Mouse (Mus musculus) heart, postnatal 36 days (tissue): ENCODE data around the gene Trpd52l3. TPM values are rescaled to one million over a fixed set of nuclear protein-coding genes. Genes with fewer than 3 reads are reported as not detected.

Experiments used
- DNase-seq, 2 experiments: peaks; one replicate each; pipeline ENCODE4 v3.0.0; 2021 to 2022
- intact Hi-C: fragments of 180-260 bp; cut with DNase I; formaldehyde crosslinking; loops from one replicate; pipeline ENCODE4 v1.15.1; 2025
- total RNA-seq, 2 experiments: library from RNA; stranded (reverse); gene quantifications; 2 replicates each; pipeline ENCODE4 v1.2.3; 2021

Gene Trpd52l3
- total RNA-seq, 2 experiments from 2014 or later = not detected

DNA sequence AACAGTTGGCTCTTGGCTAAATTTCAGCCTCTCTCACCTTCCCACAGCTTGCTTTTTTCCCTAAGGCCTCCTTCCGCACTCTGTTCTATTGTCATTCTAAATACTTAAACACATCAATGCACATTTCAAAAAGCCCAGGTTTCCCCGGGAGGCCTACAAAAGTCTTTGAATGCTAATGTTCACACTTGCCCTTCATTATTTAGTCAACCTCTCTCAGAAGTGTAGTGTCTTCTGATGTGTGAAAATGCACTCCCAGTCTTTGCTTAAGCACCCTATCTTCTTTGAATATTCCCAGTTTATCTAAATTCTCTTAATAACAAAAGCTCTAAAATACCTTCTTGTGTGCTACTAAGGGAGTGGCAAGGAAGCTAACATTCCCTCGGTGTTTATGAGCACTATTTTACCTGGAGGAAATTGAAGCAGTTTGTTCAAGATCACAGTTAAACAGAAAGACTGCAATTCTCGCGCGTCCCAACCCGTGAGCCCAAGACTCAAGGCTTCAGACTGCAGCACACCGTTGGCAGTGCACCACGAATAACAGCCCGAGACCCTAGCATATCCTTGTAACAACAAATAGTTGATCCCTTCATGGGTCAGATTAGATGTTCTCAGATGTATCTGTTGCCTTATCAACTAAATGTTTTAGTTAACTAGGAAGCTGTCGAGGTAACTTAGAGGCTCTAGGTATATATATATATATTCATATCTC is 25.6 kb downstream of the Trpd52l3 start:
- DNase-seq = no peak
- intact Hi-C loops = no loop called here

GRCm38 (mm10) chr19:30029894-30030635 is 26.5 kb downstream of the Trpd52l3 start, which contains the start of gene Uhrf2:
Gene Uhrf2 (plus strand): TSS chr19:30030513.
- intact Hi-C loops = loop anchor here (5.0 to 10.0 kb wide), 4 partner anchors 83 to 925 kb away; partner anchors contain the start of genes Ranbp6 and Rcl1
- peak; percentile 96 to 97 for DNase-seq

- intact Hi-C loops = loop anchor here (5.0 to 10.0 kb wide), 4 partner anchors 84 to 926 kb away; partner anchors contain the start of genes Ranbp6 and Rcl1
- peak; percentile 14 to 41 for DNase-seq
Observed at GRCm38 (mm10) chr19:30030636-30031467, 27.3 kb downstream of the Trpd52l3 start.

GRCm38 (mm10) chr19:30031468-30031931 is 27.9 kb downstream of the Trpd52l3 start:
- DNase-seq = no peak
- intact Hi-C loops = loop anchor here (5.0 to 10.0 kb wide), 4 partner anchors 84 to 927 kb away; partner anchors contain the start of genes Ranbp6 and Rcl1

DNA sequence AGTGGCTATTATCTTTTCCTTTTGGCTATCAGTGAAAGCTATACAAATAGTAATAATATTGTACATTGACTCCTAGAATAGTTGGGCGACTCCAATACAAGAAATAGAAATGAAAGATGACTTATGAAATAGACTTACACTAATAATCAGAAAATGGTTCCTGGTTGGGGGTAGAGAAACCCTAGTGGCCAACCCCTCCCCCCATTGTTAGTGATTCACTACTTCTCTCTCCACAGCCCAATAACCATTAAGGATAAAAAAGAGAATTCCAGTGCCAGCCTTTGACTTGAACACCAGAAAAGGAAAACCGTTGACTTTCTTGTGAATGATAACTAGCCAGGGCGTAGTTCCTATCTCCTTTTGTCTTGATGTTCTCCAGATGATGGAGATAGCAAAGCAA is 28.6 kb downstream of the Trpd52l3 start:
- intact Hi-C loops = loop anchor here (5.0 to 10.0 kb wide), 4 partner anchors 85 to 927 kb away; partner anchors contain the start of genes Ranbp6 and Rcl1
- no peak for DNase-seq

DNA sequence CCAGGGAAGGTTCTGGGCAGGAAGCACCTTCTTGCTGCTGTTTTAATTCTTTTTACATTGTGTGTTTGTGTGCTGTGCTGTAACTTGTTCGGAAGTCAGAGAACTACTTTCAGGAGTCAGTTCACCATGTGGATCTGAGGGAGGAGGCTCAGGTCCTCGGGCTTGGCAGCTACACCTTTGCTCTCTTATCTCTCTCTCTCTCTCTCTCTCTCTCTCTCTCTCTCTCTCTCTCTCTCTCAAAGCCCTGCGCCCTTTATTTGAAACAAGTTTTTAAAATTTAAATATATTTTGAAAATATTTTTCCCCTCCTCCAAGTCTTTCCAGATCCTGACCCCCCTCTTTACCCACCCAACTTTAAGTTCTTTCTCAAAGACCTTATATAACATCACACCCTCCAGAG is 31.8 kb downstream of the Trpd52l3 start:
- no peak for DNase-seq
- intact Hi-C loops = loop anchor here (10.0 kb wide), 1 partner anchor 931 kb away; the partner anchor contains the start of gene Rcl1

GRCm38 (mm10) chr19:30043691-30044090 is 40.1 kb downstream of the Trpd52l3 start:
- intact Hi-C loops = no loop called here
- DNase-seq = no peak

DNA sequence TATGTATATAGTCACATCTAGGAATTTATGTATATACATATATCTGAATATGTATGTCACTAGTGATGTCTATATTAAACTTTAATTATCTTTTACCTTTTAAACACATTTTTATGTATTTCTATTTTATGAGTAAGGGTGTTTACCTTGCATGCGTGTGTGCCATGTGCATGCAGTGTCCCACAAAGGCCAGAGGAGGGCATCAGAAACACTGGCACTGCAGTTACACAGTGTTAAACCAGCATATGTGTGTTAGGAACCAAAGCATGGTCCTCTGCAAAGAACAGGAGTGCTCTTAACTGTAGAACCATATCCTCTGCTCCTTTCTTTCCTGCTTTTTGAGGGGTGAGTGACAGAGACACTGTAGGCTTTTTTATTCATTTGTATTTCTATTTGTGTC is 41.0 kb downstream of the Trpd52l3 start:
- intact Hi-C loops = no loop called here
- no peak for DNase-seq

- no peak for DNase-seq
- intact Hi-C loops = no loop called here
Observed at GRCm38 (mm10) chr19:30045857-30046256, 42.3 kb downstream of the Trpd52l3 start.

DNA sequence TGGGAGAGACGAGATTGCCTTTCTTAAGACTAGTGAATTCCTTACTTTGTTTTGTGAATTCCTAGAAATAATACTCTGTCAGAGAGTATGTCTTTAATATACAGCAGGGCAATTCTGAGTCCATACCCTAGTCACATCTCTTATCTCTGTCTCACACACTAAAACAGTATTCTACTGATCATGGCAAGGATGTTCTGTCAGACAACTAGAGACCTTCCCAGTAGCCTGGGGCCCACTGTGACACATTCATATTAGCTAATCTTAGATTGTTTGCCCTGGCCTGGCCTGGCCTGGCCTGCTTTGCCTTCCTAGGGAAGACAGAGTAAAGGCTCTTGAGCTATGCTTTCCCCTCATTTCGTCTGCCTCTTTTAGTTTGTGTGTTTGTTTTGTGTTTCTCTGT is 47.0 kb downstream of the Trpd52l3 start:
- intact Hi-C loops = no loop called here
- DNase-seq = no peak

DNA sequence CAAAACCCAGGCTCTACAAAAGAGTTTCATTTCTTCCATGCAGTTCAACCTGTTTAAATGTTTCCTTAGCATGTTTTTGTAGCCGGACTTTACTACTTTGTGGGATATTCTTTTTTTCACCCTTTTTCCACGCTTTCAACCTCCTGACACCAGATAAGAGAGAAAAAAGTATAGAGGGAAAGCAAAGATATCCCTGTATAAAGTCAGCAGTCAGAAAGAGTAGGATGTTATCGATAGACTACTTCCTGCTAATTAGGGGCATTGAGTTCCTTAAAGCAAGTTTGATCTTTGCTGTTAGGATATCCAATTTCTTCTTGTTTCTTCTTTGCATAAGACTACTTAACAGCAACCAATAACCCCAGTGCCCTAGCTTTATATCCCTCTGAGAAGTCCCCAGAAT is 47.9 kb downstream of the Trpd52l3 start:
- intact Hi-C loops = no loop called here
- no peak for DNase-seq

DNA sequence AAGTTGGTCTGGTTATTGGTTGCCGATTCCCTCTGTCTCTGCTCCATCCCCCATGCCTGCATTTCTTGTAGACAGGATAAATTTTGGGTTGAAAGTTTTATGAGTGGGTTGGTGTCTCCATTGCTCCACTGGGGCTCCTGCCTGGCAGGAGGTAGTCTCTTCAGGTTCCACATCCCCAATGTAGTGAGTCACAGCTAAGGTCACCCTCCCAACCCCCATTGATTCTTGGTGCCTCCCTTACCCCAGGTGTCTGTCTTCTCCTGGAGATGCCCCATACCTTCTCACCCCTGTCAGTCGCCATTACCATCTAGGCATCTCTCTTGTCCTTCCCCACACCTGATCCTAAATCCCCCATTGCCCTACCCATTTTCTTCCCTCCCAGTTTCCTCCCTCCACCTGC is 50.6 kb downstream of the Trpd52l3 start:
- intact Hi-C loops = no loop called here
- no peak for DNase-seq

Other genes with a start within 250 kb of the Trpd52l3 start
- 10 to 100 TPM; 11.1 to 13.0 TPM for gene 9930021J03Rik, start 197.8 kb upstream of the Trpd52l3 start, total RNA-seq
- 10 to 100 TPM; 11.6 to 13.8 TPM for gene Ranbp6, start 190.8 kb upstream of the Trpd52l3 start, total RNA-seq
- gene Il33, start 78.7 kb upstream of the Trpd52l3 start, total RNA-seq = 1 to 10 TPM; 6.1 to 7.0 TPM
- gene Uhrf2, start 26.7 kb downstream of the Trpd52l3 start, total RNA-seq = 10 to 100 TPM; 21.8 to 25.0 TPM
- gene Gldc, start 171.6 kb downstream of the Trpd52l3 start, total RNA-seq = under 1 TPM; 0.11 to 0.14 TPM
- gene Mbl2, start 229.2 kb downstream of the Trpd52l3 start, total RNA-seq = not detected